Mouse (Mus musculus) ES-E14 (cell line): ENCODE measurements around the gene 1700025G04Rik. TPM values are rescaled to one million over a fixed set of nuclear protein-coding genes. Genes with fewer than 3 reads are reported as not detected.

Experiments used
- DNase-seq: peaks from one replicate; pipeline ENCODE4 v3.0.0-alpha.2; 2013; ENCODE audit warnings: low read depth, low spot score
- H3K27ac ChIP-seq: 2 replicates; pipeline ENCODE4 v1.5.1; 2012; ENCODE audit warnings: low read depth, mild to moderate bottlenecking, low read length, moderate library complexity, mixed read lengths; ENCODE audit not compliant: poor library complexity, insufficient read depth, severe bottlenecking
- H3K36me3 ChIP-seq: 2 replicates; pipeline ENCODE4 v1.6.1; 2012; ENCODE audit warnings: mild to moderate bottlenecking, low read length, moderate library complexity, mixed read lengths; ENCODE audit not compliant: control insufficient read depth, poor library complexity, insufficient read depth, severe bottlenecking
- H3K4me1 ChIP-seq, 2 experiments: fragments of 150-350 bp in 1 of 2; sonication (generic) in 1 of 2; 2 replicates each; pipeline ENCODE4 v1.6.1; 2012; ENCODE audit warnings: low read length in 2 of 2, mild to moderate bottlenecking in 1 of 2, mixed read lengths in 1 of 2; ENCODE audit not compliant: control insufficient read depth in 2 of 2, insufficient read depth in 2 of 2, poor library complexity in 1 of 2
- H3K4me3 ChIP-seq, 2 experiments: fragments of 150-350 bp in 1 of 2; sonication (generic) in 1 of 2; 2 replicates each; pipeline ENCODE4 v1.5.1; 2012; ENCODE audit warnings: low read length in 2 of 2, low read depth in 1 of 2, mild to moderate bottlenecking in 1 of 2, mixed read lengths in 1 of 2; ENCODE audit not compliant: insufficient read depth in 1 of 2, poor library complexity in 1 of 2, severe bottlenecking in 1 of 2
- H3K9ac ChIP-seq: 2 replicates; pipeline ENCODE4 v1.6.1; 2012; ENCODE audit warnings: low read depth, mild to moderate bottlenecking, low read length, mixed read lengths; ENCODE audit not compliant: poor library complexity, insufficient read depth, severe bottlenecking
- H3K9me3 ChIP-seq: fragments of 150-350 bp; sonication (generic); 2 replicates; pipeline ENCODE4 v1.6.1; 2012; ENCODE audit warnings: low read depth, mild to moderate bottlenecking, low read length; ENCODE audit not compliant: control insufficient read depth, insufficient read depth
- CHD2 ChIP-seq: IDR thresholded peaks from 2 replicates; pipeline ENCODE4 v1.6.1; 2014; ENCODE audit warnings: mild to moderate bottlenecking, low read depth, low read length, inconsistent platforms
- HCFC1 ChIP-seq: IDR thresholded peaks from 2 replicates; pipeline ENCODE4 v1.6.1; 2012; ENCODE audit warnings: low read length, inconsistent platforms, borderline replicate concordance; ENCODE audit not compliant: insufficient read depth
- MAFK ChIP-seq: IDR thresholded peaks from 2 replicates; pipeline ENCODE4 v1.6.1; 2014; ENCODE audit warnings: mild to moderate bottlenecking, low read depth, low read length, inconsistent platforms; ENCODE audit not compliant: insufficient read depth
- ZC3H11A ChIP-seq: IDR thresholded peaks from 2 replicates; pipeline ENCODE4 v1.6.1; 2012; ENCODE audit warnings: low read depth, mild to moderate bottlenecking, inconsistent platforms, low read length, borderline replicate concordance
- ZNF384 ChIP-seq: IDR thresholded peaks from 2 replicates; pipeline ENCODE4 v1.6.1; 2012; ENCODE audit warnings: low read depth, low read length, inconsistent platforms
- in situ Hi-C, 2 experiments: fragments of 600-800 bp; cut with MboI; formaldehyde crosslinking; loops; one replicate each; pipeline ENCODE4 v1.15.1; 2025; ENCODE audit warnings: low sequenced_read_pairs in 2 of 2, inconsistent platforms in 1 of 2; ENCODE audit not compliant: unreplicated experiment in 2 of 2
- total RNA-seq: library from RNA; depleted of rRNA; stranded (reverse); fragments of 300-350 nt; gene quantifications from 2 replicates; pipeline ENCODE4 v1.2.3, GENCODE M21; 2012

1700025G04Rik gene
- total RNA-seq, 1 experiment = 2.1 TPM

DNA sequence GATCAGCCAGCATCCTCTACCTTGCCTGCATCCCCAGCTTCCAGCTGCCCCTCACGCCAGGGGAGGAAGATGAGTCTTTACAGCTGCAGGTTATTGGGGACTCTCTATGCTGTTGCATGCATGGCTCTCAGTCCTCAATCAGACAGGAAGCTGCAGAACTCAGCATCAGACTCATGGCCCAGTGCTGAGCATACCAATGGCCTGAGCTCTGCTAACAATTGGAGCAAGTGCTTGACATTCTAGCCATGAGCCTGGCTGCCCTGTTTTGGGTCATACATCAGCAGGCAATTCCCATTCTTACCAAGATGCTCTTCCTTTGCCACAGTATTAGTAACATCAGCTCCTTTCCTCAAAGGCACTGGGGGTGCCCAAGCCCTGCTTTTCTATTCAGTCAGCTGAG lies 208.7 kb downstream of the 1700025G04Rik start:
- TF ChIP-seq HCFC1 (no peak), CHD2 (no peak), ZC3H11A (no peak), ZNF384 (no peak), MAFK (no peak)
- in situ Hi-C loops = no loop called here
- no peak overlapping the region for H3K27ac ChIP-seq
- H3K4me1 ChIP-seq = peaks cover 3 to 12% of the 10 kb centered on the region in 2 experiments; a peak in 2 of 4 replicates
- H3K9me3 ChIP-seq = no peaks in the 10 kb centered on the region
- no peak overlapping the region for H3K4me3 ChIP-seq
- no peak for DNase-seq
- H3K9ac ChIP-seq = no peak overlapping the region
- H3K36me3 ChIP-seq = no peaks in the 10 kb centered on the region

DNA sequence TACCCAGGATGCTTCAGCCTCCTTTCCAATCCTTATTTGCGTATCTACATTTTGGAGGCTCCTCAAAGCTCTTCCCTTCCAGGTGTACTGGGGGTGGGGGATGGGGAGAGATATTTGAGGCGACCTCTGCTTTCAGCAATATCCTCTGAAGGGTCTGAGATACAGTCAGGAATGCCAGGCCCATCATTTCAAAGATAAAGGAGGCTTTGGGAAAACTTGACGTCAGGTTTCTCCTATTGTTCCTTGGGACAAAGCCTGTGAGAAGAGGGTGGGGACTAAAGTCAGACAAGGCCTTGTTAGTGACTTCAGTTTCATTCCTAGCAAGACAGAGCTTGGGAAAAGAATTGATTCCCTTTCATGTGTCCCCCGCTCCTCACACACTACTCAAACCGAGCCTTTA lies 209.2 kb downstream of the 1700025G04Rik start:
- in situ Hi-C loops = no loop called here

DNA sequence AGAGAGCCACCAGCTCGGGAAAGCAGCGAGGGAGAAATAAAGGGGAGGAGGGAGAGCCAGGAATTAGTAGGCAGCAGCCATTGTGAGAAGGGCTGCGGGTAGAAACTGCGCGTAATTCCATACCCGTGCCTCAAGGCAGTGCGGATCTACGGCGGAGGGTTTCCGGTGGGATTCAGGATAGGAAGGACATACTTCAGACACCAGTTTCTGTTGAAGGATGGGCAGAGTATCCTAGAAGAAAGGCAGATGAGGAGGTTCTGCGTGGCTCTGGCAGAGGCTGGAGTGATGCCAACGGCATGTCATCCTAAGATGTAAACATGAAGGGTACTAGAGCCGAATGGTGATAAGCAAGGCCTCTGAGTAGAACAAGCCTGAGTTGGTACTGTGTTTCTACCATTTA lies 210.0 kb downstream of the 1700025G04Rik start:
- Histone ChIP-seq H3K27ac (no peak overlapping the region), H3K4me1 (peaks cover 3 to 9% of the 10 kb centered on the region in 2 experiments; a peak in 1 of 4 replicates), H3K4me3 (peak overlapping the region; percentile 19 to 65), H3K9ac (no peak overlapping the region), H3K36me3 (no peaks in the 10 kb centered on the region), H3K9me3 (no peaks in the 10 kb centered on the region)
- no peak for DNase-seq
- TF ChIP-seq ZNF384 (no peak), ZC3H11A (no peak), CHD2 (no peak), HCFC1 (no peak), MAFK (no peak)
- in situ Hi-C loops = no loop called here

More for the DNA sequence above, 209.2 kb downstream of the 1700025G04Rik start:
- Histone ChIP-seq H3K4me1 (peaks cover 3 to 12% of the 10 kb centered on the region in 2 experiments; a peak in 2 of 4 replicates), H3K9ac (no peak overlapping the region), H3K36me3 (no peaks in the 10 kb centered on the region), H3K4me3 (no peak overlapping the region), H3K27ac (no peak overlapping the region), H3K9me3 (no peaks in the 10 kb centered on the region)
- DNase-seq = peak; percentile 62
- TF ChIP-seq ZNF384 = no peak
- TF ChIP-seq CHD2 = peak; percentile 70; the same call in 1 of the 2 replicates

DNA sequence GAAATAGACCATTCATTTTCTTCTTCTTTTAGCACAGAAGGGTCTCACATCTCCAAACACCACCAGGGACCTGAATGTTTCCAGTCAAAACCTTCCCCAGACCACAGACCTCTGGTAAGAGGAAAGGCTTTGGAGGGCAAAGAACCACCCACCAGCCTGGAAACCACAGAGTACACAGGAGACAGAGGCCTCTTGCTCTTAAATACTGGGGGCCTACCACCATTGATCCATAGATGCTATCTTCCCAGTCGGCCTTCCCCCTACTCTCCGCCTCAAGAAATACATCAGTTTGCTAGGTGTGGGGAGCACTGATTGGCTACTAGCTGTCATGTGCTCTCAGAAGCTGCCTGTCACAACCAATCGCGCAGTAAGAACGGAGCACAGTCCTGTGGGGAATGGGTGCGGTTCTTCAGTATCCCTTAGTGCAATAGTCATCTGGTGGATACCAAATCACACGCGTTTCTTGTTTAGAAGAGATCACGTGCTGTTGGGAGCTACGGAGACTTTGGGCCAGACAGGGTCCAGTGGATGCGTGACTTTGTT lies 210.5 kb downstream of the 1700025G04Rik start:
- TF ChIP-seq HCFC1 (no peak), CHD2 (peak; percentile 56; the same call in 1 of the 2 replicates)
- no peak overlapping the region for H3K9ac ChIP-seq
- in situ Hi-C loops = no loop called here
- no peaks in the 10 kb centered on the region for H3K9me3 ChIP-seq
- H3K27ac ChIP-seq = no peak overlapping the region
- no peaks in the 10 kb centered on the region for H3K36me3 ChIP-seq
- peak overlapping the region; percentile 19 to 65 for H3K4me3 ChIP-seq
- peak; percentile 49 for DNase-seq
- H3K4me1 ChIP-seq = peaks cover 3 to 9% of the 10 kb centered on the region in 2 experiments; a peak in 1 of 4 replicates

DNA sequence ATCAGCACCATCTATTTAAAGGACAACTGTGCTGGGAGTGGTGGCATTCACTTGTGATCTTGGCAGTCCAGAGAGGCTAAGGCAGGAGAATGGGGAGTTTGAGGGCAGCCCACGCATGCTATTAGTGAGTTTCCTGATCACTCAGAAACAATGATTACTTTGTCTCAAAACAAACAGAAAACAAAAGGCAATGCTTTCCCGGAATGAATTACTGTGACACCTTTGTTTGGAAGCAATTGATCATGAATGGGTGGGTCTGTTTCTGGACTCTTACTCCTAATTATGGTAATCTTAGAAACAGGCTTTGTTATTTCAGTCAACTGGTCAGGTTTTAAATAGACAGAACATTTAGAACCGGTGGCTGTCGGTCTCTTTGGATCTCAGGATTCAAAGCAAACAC lies 211.5 kb downstream of the 1700025G04Rik start:
- TF ChIP-seq ZC3H11A (no peak), CHD2 (no peak; the same call in 1 of the 2 replicates)
- Histone ChIP-seq H3K9me3 (no peaks in the 10 kb centered on the region), H3K36me3 (no peaks in the 10 kb centered on the region), H3K4me3 (peak overlapping the region in 1 of 2 experiments; percentile 25; a peak in 1 of 4 replicates), H3K9ac (no peak overlapping the region), H3K27ac (no peak overlapping the region), H3K4me1 (peaks cover 3 to 6% of the 10 kb centered on the region in 2 experiments; a peak in 1 of 4 replicates)
- DNase-seq = peak; percentile 56
- in situ Hi-C loops = no loop called here
